Mouse (Mus musculus) ES-Bruce4 (cell line): ENCODE data around the gene H2afj. TPM values are rescaled to one million over a fixed set of nuclear protein-coding genes. Genes with fewer than 3 reads are reported as not detected.

Experiments used
- H3K27ac ChIP-seq: 2 replicates; pipeline ENCODE4 v1.5.1; 2012; ENCODE audit warnings: low read length, inconsistent platforms; ENCODE audit not compliant: insufficient read depth
- H3K27me3 ChIP-seq: 2 replicates; pipeline ENCODE4 v1.6.1; 2012; ENCODE audit warnings: mild to moderate bottlenecking, low read length, inconsistent platforms; ENCODE audit not compliant: control insufficient read depth, poor library complexity, insufficient read depth, severe bottlenecking
- H3K36me3 ChIP-seq: 2 replicates; pipeline ENCODE4 v1.6.1; 2012; ENCODE audit warnings: inconsistent platforms, mild to moderate bottlenecking, low read length, moderate library complexity; ENCODE audit not compliant: control insufficient read depth, poor library complexity, insufficient read depth, severe bottlenecking
- H3K4me1 ChIP-seq: one replicate; pipeline ENCODE4 v1.8.1; 2011; ENCODE audit warnings: low read length; ENCODE audit not compliant: control insufficient read depth, insufficient read depth
- H3K4me3 ChIP-seq: 2 replicates; pipeline ENCODE4 v1.5.1; 2011; ENCODE audit warnings: low read depth, mild to moderate bottlenecking, low read length
- H3K9ac ChIP-seq: 2 replicates; pipeline ENCODE4 v1.6.1; 2012; ENCODE audit warnings: low read depth, mild to moderate bottlenecking, inconsistent platforms; ENCODE audit not compliant: poor library complexity, severe bottlenecking
- H3K9me3 ChIP-seq: replicated peaks from 2 replicates; pipeline ENCODE4 v1.6.1; 2012; ENCODE audit warnings: mild to moderate bottlenecking, low read length, inconsistent platforms; ENCODE audit not compliant: control insufficient read depth, poor library complexity, insufficient read depth, severe bottlenecking
- CTCF ChIP-seq: IDR thresholded peaks from one replicate; pipeline ENCODE4 v1.8.1; 2011; ENCODE audit warnings: low read depth, low read length
- EP300 ChIP-seq: IDR thresholded peaks from 2 replicates; pipeline ENCODE4 v1.6.1; 2011; ENCODE audit warnings: low read depth, low read length; ENCODE audit not compliant: insufficient read depth
- POLR2A ChIP-seq: IDR thresholded peaks from one replicate; pipeline ENCODE4 v1.8.1; 2011; ENCODE audit warnings: low read length; ENCODE audit not compliant: insufficient read depth
- polyA plus RNA-seq: library from polyadenylated mRNA; stranded (reverse); fragments of >200 nt; gene quantifications from 2 replicates; pipeline ENCODE4 v1.2.4, GENCODE M21; 2011; ENCODE audit warnings: low read depth; ENCODE audit not compliant: missing spikeins, insufficient read depth, insufficient read length

Gene H2afj
- polyA plus RNA-seq, 1 experiment = 34.3 TPM

DNA sequence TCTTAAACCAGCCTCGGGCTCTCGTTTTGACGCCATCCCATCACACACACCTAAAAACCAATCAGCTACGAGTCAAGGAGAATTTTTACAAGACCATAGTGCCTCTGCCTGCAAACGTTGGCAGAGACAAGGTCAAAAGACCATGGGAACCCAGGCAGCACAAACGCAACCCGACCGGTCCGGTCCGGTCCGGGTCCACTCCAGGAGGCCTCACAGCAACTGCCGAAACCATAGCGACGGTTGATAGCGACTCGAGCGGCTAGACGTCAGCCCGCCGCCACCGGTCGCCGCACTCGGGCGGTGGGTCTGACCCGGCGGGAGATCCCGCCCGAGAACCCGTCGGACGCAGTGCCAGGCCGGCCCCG, 19.5 kb downstream of the H2afj start, which contains the start of gene BC049715:
Gene BC049715, plus strand, starts transcription at position 111 of the 365 bp plus-strand sequence.
- no peaks in the 10 kb centered on the region for H3K9me3 ChIP-seq
- no peaks in the 10 kb centered on the region for H3K4me1 ChIP-seq
- peaks cover 29% of the 10 kb centered on the region for H3K36me3 ChIP-seq
- peak within 1 kb of the TSS; percentile 99 for H3K4me3 ChIP-seq
- peak within 1 kb of the TSS; percentile 51; the same call in 1 of the 2 replicates for H3K27ac ChIP-seq
- no peak for TF ChIP-seq CTCF
- no peak for TF ChIP-seq EP300
- TF ChIP-seq POLR2A = no peak
- no peaks in the 10 kb centered on the region for H3K27me3 ChIP-seq
- peak within 1 kb of the TSS; percentile 98 for H3K9ac ChIP-seq

DNA sequence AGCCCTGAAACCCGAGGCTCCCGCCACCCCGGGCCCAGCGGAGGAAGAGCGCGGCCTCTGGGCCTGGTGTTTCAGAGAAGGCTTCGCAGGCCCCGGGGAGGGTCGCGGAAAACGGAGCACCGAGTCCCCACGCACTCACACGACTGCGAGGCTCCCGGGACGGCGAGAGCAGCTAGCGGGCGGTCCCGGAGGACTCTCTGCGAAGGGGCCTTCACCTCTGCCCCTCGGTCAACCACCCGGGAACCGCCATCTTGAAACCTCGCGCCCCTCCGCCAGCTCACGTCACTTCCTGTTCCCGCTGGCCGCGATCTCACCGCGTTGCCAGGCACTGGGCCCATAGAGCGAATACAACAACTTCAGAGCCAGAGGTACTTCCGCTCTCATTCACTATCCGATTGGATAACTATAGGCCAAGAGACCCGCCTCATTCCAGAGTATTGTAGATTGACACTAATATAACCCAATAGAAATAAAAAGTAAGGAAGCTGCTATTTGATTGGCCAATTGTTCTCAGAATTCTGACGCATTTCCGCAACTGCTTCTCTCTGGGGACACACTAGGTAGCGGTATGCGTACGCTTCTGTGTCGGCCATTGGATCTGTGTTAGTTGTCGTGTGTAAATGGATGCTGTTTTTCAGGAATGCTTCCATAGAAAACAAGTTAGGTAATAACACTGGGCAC, 20.0 kb downstream of the H2afj start, which contains the start of gene Wbp11:
Gene Wbp11, minus strand, starts transcription at position 353 of the 681 bp plus-strand sequence.
- H3K4me3 ChIP-seq = peak within 1 kb of the TSS; percentile 99
- H3K27me3 ChIP-seq = no peaks in the 10 kb centered on the region
- peak within 1 kb of the TSS; percentile 51; the same call in 1 of the 2 replicates for H3K27ac ChIP-seq
- H3K36me3 ChIP-seq = peaks cover 23% of the 10 kb centered on the region
- no peaks in the 10 kb centered on the region for H3K4me1 ChIP-seq
- H3K9ac ChIP-seq = peak within 1 kb of the TSS; percentile 98
- TF ChIP-seq CTCF (no peak), POLR2A (peak; percentile 89)
- H3K9me3 ChIP-seq = no peaks in the 10 kb centered on the region

DNA sequence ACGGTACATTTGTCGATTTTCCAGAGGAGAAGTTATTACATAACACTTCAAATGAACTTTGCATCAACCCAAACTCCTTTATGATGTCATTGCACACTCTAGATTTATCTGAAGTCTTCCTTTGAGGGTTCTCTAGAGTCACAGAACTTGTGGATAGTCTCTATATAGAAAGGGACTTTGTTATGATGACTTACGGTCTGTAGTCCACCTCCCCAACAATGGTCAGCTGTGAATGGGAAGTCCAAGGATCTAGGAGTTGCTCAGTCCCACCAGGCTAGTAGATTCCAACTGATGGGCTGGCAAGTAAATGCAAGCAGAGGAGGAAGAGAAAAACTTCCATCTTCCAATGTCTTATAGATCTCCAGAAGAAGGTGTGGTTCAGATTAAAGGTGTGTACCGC, 20.6 kb downstream of the H2afj start:
- H3K9ac ChIP-seq = peak overlapping the region; percentile 78
- peaks cover 21% of the 10 kb centered on the region for H3K36me3 ChIP-seq
- H3K9me3 ChIP-seq = no peaks in the 10 kb centered on the region
- TF ChIP-seq POLR2A (no peak), EP300 (no peak), CTCF (no peak)
- peak overlapping the region; percentile 65 for H3K4me3 ChIP-seq
- no peak overlapping the region for H3K27ac ChIP-seq
- no peaks in the 10 kb centered on the region for H3K27me3 ChIP-seq
- H3K4me1 ChIP-seq = no peaks in the 10 kb centered on the region

DNA sequence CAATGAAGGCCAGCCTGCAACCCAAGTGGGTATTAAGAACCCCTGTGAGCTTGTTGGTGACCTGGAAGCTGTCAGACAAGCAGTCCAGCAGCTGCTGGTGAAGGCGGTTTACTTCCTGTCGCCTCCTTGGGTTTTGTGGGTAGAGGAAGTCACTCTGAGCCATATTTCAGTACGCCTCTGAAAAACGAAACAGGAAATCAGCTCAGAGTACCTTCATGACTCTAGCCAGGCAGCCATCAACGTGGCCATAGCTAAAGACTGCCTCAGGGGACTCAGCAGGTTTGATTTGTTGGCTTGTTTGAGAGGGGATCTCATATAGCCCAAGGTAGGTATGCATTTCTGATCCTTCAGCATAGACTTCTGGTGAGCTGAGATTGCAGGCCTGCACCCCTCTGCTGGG, 23.7 kb downstream of the H2afj start:
- no peak overlapping the region for H3K27ac ChIP-seq
- no peak overlapping the region for H3K9ac ChIP-seq
- no peak overlapping the region for H3K4me3 ChIP-seq
- TF ChIP-seq POLR2A (no peak), EP300 (no peak), CTCF (no peak)
- no peaks in the 10 kb centered on the region for H3K4me1 ChIP-seq
- H3K9me3 ChIP-seq = no peaks in the 10 kb centered on the region
- no peaks in the 10 kb centered on the region for H3K27me3 ChIP-seq
- H3K36me3 ChIP-seq = no peaks in the 10 kb centered on the region

DNA sequence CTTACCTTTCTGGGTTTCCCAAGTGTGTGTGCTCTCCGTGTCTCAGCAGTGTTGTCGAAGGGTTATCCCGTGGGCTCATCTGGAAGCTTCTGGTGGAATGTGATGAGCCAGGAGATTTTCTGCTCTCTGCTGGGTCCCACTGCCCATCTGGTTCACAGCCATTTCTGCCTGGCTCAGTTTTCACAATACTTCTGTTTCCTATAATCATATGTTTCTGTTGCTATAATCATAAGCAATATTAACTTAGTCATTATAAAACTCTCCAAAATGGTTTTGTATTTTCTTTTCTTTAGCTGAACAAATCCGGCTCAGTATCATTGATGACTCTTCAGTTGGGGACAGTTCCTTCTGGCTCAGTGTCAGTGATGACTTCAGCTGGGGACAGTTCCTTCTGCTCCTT, 27.3 kb downstream of the H2afj start, which contains the start of gene Smco3:
Gene Smco3, minus strand, starts transcription at position 101 of the 400 bp plus-strand sequence.
- H3K4me1 ChIP-seq = no peaks in the 10 kb centered on the region
- H3K36me3 ChIP-seq = no peaks in the 10 kb centered on the region
- no peaks in the 10 kb centered on the region for H3K9me3 ChIP-seq
- TF ChIP-seq POLR2A (no peak), EP300 (no peak), CTCF (no peak)
- no peak within 1 kb of the TSS for H3K4me3 ChIP-seq
- H3K27me3 ChIP-seq = no peaks in the 10 kb centered on the region
- no peak within 1 kb of the TSS for H3K27ac ChIP-seq
- H3K9ac ChIP-seq = no peak within 1 kb of the TSS

DNA sequence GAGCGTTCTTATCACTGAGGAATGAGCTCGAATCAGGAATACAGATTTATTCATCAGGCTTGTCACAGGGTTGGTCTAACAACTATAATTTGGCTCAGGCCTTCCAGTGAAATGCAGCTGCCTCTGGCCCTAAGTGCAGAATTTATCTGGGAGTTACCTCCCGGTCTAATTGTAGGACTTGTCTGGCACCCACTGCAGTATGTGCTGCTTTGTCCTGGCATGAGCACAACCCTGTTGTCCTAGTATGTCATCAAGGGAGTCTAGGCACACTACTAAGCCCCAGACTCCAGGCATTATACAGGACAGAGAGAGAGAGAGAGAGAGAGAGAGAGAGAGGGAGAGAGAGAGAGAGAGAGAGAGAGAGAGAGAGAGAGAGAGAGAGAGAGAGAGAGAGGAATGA, 29.3 kb downstream of the H2afj start:
- no peaks in the 10 kb centered on the region for H3K9me3 ChIP-seq
- no peaks in the 10 kb centered on the region for H3K36me3 ChIP-seq
- H3K27ac ChIP-seq = no peak overlapping the region
- TF ChIP-seq POLR2A (no peak), EP300 (no peak), CTCF (no peak)
- H3K4me1 ChIP-seq = no peaks in the 10 kb centered on the region
- H3K4me3 ChIP-seq = no peak overlapping the region
- no peaks in the 10 kb centered on the region for H3K27me3 ChIP-seq
- H3K9ac ChIP-seq = no peak overlapping the region
